Mouse (Mus musculus) neural tube, embryonic 14.5 days (tissue): ENCODE measurements around the gene Csf3r. TPM values are rescaled to one million over a fixed set of nuclear protein-coding genes. Genes with fewer than 3 reads are reported as not detected.
A peak's percentile ranks its signal among the peaks of the same experiment; 100 is the strongest.
"Not testable (repeated sequence)": the region's sequence is repeated elsewhere in the genome, so short reads cannot be mapped to it uniquely, and the experiment has no call there.

ENCODE experiments used
- ATAC-seq: fragments of 200-750 bp; cut with Nextera tagmentation; 2 replicates; pipeline ENCODE4 v1.8.0; 2017; ENCODE audit warnings: low read depth, mild to moderate bottlenecking, moderate TSS enrichment, moderate library complexity
- H3K27ac ChIP-seq: fragments of 300-500 bp; sonication (generic); 2 replicates; pipeline ENCODE4 v1.5.1; 2014; ENCODE audit warnings: low read depth, mild to moderate bottlenecking, control low read depth, low read length, moderate library complexity, mixed read lengths
- H3K27me3 ChIP-seq: fragments of 300-500 bp; sonication (generic); 2 replicates; pipeline ENCODE4 v1.6.1; 2014; ENCODE audit warnings: low read length; ENCODE audit not compliant: control insufficient read depth, insufficient read depth
- H3K36me3 ChIP-seq: fragments of 300-500 bp; sonication (generic); 2 replicates; pipeline ENCODE4 v1.6.1; 2014; ENCODE audit warnings: low read length, mixed read lengths; ENCODE audit not compliant: control insufficient read depth, insufficient read depth
- H3K4me1 ChIP-seq: fragments of 300-500 bp; sonication (generic); 2 replicates; pipeline ENCODE4 v1.6.1; 2014; ENCODE audit warnings: low read length; ENCODE audit not compliant: control insufficient read depth, insufficient read depth
- H3K4me2 ChIP-seq: fragments of 300-500 bp; sonication (generic); 2 replicates; pipeline ENCODE4 v1.6.1; 2014; ENCODE audit warnings: mild to moderate bottlenecking, low read depth, low read length, control low read depth
- H3K4me3 ChIP-seq: fragments of 300-500 bp; sonication (generic); 2 replicates; pipeline ENCODE4 v1.5.1; 2014; ENCODE audit warnings: low read depth, low read length, control low read depth, mixed read lengths
- H3K9ac ChIP-seq: fragments of 300-500 bp; sonication (generic); replicated peaks from 2 replicates; pipeline ENCODE4 v1.6.1; 2014; ENCODE audit warnings: low read depth, mild to moderate bottlenecking, control low read depth, low read length, mixed read lengths
- H3K9me3 ChIP-seq: fragments of 300-500 bp; sonication (generic); 2 replicates; pipeline ENCODE4 v1.6.1; 2016; ENCODE audit warnings: low read length; ENCODE audit not compliant: control insufficient read depth
- WGBS: fragments of 180-500 bp; shearing (Covaris S2); extraction: QIAGEN DNeasy Blood & Tissue Kit; methylation state at CpG from one replicate; pipeline ENCODE4 v1.1.7; 2014; 5-methylcytosine and 5-hydroxymethylcytosine counted together
- polyA plus RNA-seq: library from polyadenylated mRNA; unstranded; fragments of >200 nt; fragmentation: Nextera tagmentation; extraction: Ambion mirVana; gene quantifications from 2 replicates; pipeline ENCODE4 v1.2.1, GENCODE M21; 2014

Csf3r gene
- polyA plus RNA-seq: 0.66 and 0.75 TPM in 2 replicates

DNA sequence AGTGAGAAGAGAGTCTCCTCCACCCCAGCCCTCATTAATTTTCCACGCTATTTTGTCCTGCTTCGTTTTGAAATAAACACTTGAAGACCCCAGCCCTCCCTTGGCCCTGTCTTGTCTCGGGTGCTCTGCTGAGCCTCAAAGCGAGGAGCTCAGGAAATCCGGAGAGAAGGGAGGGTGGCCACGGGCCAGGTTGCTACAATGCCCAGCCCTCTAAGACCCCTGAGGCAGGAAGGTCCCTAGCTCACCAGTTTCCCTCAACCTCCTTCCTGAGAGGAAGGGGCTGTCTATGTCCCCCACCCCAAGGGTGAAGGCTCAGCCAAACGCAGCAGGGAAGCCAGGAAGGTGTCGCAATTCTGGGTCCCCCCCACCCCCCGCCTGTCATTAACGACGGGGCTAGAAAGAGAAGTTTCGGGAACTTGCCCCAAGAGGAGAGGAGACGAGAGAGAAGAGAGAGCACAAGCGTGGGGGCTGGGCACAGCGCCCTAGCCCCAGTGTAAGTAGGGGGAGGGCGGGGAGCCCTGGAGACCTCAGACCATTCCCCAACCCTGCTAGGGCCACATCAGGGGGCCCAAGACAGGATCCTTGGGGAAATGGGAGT, at the start of gene Csf3r:
TSS of gene Csf3r (plus strand) at position 248 of the 598 bp plus-strand sequence.
- no peak for ATAC-seq

DNA sequence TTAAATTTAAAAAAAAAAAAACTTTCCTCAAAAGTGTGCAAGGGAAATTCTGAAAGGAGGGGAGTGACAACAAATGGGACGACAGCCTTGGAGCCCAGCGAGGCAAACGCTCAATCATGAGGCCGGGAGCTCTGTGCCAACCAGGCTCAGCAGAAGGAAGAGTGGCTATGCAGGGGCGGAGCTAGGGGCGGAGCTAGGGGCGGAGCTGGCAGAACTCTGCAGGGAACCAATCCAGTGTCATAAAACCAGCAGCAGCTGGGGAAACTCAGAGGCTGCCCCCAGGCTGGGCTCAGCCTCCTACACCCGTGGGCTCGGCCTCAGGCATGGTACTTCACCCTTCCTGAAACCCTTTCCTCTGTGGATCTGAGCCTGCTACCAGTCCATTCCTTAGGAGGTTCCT, 46.6 kb upstream of the Csf3r start:
- WGBS: 54% methylated on average over 9 of the region's 9 CpGs
- no peak for ATAC-seq
- no peaks in the 10 kb centered on the region for H3K36me3 ChIP-seq
- no peak overlapping the region for H3K9ac ChIP-seq
- no peak overlapping the region for H3K4me3 ChIP-seq
- no peaks in the 10 kb centered on the region for H3K27me3 ChIP-seq
- 0 out of 2 replicates have a peak, but pooled peaks cover 3% of the 10 kb centered on the region for H3K4me1 ChIP-seq
- H3K4me2 ChIP-seq: no peak overlapping the region
- H3K9me3 ChIP-seq: no peaks in the 10 kb centered on the region
- H3K27ac ChIP-seq: no peak overlapping the region

More for the DNA sequence above, at the start of gene Csf3r:
- H3K27ac ChIP-seq: no peak within 1 kb of the TSS
- no peak within 1 kb of the TSS for H3K4me3 ChIP-seq
- WGBS: 63% methylated on average over 16 of the region's 16 CpGs
- no peak within 1 kb of the TSS for H3K9ac ChIP-seq
- no peaks in the 10 kb centered on the region for H3K36me3 ChIP-seq
- no peak within 1 kb of the TSS for H3K4me2 ChIP-seq
- no peaks in the 10 kb centered on the region for H3K27me3 ChIP-seq
- H3K9me3 ChIP-seq: no peaks in the 10 kb centered on the region
- no peaks in the 10 kb centered on the region for H3K4me1 ChIP-seq

GRCm38 (mm10) chr4:125983279-125983678, 41.1 kb upstream of the Csf3r start:
- Histone ChIP-seq H3K27me3 (no peaks in the 10 kb centered on the region), H3K27ac (no peak overlapping the region), H3K4me3 (no peak overlapping the region), H3K36me3 (no peaks in the 10 kb centered on the region), H3K4me1 (0 out of 2 replicates have a peak, but pooled peaks cover 2% of the 10 kb centered on the region), H3K9ac (no peak overlapping the region), H3K4me2 (no peak overlapping the region), H3K9me3 (no peaks in the 10 kb centered on the region)
- no peak for ATAC-seq
- WGBS: 50% methylated on average over 8 of the region's 8 CpGs

DNA sequence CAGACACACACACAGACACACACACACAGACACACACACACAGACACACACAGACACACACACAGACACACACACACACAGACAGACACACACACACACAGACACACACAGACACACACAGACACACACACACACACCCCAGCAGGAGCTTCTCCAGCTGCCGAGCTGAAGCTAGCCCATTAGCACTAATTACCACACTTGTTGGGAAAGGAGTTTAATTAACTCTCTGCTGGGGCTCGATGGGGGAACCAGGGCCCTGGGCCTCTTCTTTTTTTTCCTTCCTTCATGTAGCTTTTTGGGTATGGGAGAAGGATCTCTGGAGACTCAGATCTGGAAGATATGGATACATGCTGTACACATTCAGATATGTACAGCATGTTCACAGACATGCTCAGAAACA, 38.6 kb upstream of the Csf3r start:
- not testable (repeated sequence) for H3K4me2 ChIP-seq, H3K27me3 ChIP-seq, H3K9ac ChIP-seq, H3K4me1 ChIP-seq, H3K27ac ChIP-seq, H3K36me3 ChIP-seq, H3K4me3 ChIP-seq, H3K9me3 ChIP-seq, ATAC-seq
- 9% methylated on average over 2 of the region's 2 CpGs for WGBS

GRCm38 (mm10) chr4:125987071-125987470, 37.3 kb upstream of the Csf3r start:
- ATAC-seq: no peak
- H3K36me3 ChIP-seq: no peaks in the 10 kb centered on the region
- no peaks in the 10 kb centered on the region for H3K27me3 ChIP-seq
- H3K27ac ChIP-seq: no peak overlapping the region
- no peak overlapping the region for H3K4me3 ChIP-seq
- WGBS: 61% methylated on average over 3 of the region's 3 CpGs
- H3K4me1 ChIP-seq: 0 out of 2 replicates have a peak, but pooled peaks cover 2% of the 10 kb centered on the region
- H3K4me2 ChIP-seq: no peak overlapping the region
- H3K9ac ChIP-seq: no peak overlapping the region
- H3K9me3 ChIP-seq: no peaks in the 10 kb centered on the region

DNA sequence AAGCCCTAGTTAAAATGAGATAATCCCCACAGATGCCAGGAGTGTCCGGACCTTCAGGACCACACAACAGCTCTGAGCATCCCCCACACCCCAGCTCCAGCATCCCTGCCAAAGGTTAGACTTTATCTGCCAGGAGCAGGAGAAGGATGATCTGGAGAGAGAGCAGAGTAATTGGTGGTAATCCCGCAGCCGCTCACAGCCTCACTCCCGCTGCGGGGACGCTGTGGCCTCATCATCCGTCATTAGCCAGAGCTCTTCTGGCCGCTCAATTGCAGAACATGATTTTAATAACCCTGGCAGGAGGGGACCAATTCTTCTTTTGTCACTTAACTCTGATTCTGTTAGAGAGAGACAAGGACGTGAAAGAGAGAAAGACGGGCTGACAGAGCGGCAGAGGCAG, 35.3 kb upstream of the Csf3r start:
- ATAC-seq: no peak
- Histone ChIP-seq H3K9me3 (no peaks in the 10 kb centered on the region), H3K27me3 (no peaks in the 10 kb centered on the region), H3K4me3 (no peak overlapping the region), H3K9ac (no peak overlapping the region), H3K4me1 (0 out of 2 replicates have a peak, but pooled peaks cover 2% of the 10 kb centered on the region), H3K27ac (no peak overlapping the region), H3K36me3 (no peaks in the 10 kb centered on the region), H3K4me2 (no peak overlapping the region)
- 26% methylated on average over 11 of the region's 11 CpGs for WGBS

DNA sequence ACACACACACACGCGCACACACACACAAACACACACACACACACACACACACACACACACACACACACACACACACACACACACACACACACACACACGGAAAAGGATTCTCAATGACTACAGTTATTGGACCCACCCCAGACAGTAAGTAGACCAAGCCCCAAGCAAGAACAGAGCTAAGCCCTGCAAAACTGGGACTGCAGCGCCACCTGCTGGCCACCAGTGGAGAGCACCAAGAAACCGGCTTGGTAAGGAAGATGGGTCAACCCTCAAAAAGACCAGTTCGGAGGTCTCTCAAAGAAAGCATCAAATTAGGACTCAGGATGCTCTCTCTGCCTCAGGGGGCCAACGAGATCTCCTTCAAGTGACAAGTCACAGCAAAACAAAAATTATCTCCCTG, 34.2 kb upstream of the Csf3r start:
- no peaks in the 10 kb centered on the region for H3K27me3 ChIP-seq
- H3K4me1 ChIP-seq: no peaks in the 10 kb centered on the region
- ATAC-seq: peak; percentile 79; the same call in 1 of the 2 replicates
- 6% methylated on average over 5 of the region's 7 CpGs for WGBS
- H3K27ac ChIP-seq: no peak overlapping the region
- H3K9me3 ChIP-seq: no peaks in the 10 kb centered on the region
- no peaks in the 10 kb centered on the region for H3K36me3 ChIP-seq
- H3K4me3 ChIP-seq: no peak overlapping the region
- H3K4me2 ChIP-seq: no peak overlapping the region
- no peak overlapping the region for H3K9ac ChIP-seq

DNA sequence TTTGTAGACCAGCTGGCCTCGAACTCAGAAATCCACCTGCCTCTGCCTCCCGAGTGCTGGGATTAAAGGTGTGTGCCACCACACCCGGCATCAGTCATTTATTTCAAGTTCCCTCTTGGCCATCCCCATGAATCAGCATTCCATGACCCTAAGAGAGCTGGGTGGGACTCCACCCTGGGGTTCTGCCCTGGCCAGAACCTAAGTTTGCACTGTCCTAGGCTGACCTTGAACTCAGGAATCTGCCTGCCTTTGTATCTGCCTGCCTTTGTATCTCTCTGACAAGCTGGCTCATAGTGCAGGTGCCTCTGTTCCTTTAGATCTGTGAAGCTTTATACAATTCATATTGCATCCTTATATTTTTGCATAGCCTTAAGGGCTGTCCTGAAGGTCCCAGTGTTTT, 32.1 kb upstream of the Csf3r start:
- Histone ChIP-seq H3K9ac (no peak overlapping the region), H3K9me3 (no peaks in the 10 kb centered on the region), H3K36me3 (no peaks in the 10 kb centered on the region), H3K4me3 (no peak overlapping the region), H3K4me1 (no peaks in the 10 kb centered on the region), H3K4me2 (no peak overlapping the region), H3K27me3 (no peaks in the 10 kb centered on the region), H3K27ac (no peak overlapping the region)
- ATAC-seq: no peak
- WGBS: 85% methylated on average over 3 of the region's 3 CpGs

- Histone ChIP-seq H3K4me3 (no peak overlapping the region), H3K27ac (no peak overlapping the region), H3K4me1 (no peaks in the 10 kb centered on the region), H3K9ac (no peak overlapping the region), H3K36me3 (no peaks in the 10 kb centered on the region), H3K9me3 (no peaks in the 10 kb centered on the region), H3K27me3 (no peaks in the 10 kb centered on the region), H3K4me2 (no peak overlapping the region)
- 49% methylated on average over 2 of the region's 2 CpGs for WGBS
- ATAC-seq: no peak
Observed at GRCm38 (mm10) chr4:125992906-125993305, 31.4 kb upstream of the Csf3r start.
